Mouse (Mus musculus): ENCODE data around the gene Mmp11. TPM values are rescaled to one million over a fixed set of nuclear protein-coding genes. Genes with fewer than 3 reads are reported as not detected.

The Mmp11 gene
- polyA plus RNA-seq, 1 experiment from 2014 or later, result 28.6 TPM

DNA sequence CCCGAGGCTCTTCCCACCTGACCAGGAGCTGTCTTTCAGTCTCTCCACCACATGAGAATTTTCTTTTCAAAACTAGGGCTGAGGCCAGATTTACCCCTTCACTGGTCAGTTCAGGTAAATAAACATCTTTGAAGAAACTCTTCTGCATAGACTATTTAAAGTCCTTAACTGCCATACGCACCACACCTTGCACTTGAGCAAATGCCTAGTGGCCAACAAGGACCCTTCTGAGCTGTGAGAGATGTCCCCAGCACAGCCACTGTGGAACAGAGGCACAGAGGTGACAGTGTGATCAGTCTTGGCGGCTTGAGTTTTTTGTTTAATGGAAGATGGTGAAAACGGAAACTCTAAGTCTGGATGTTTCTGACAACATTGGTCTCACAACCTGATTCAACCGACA lies 17.3 kb downstream of the Mmp11 start:
- Histone ChIP-seq H3K27ac (replicated peaks) (no peak overlapping the region), H3K9me3 (no peaks in the 10 kb centered on the region), H3K4me3 (no peak overlapping the region), H3K4me1 (peaks cover 53% of the 10 kb centered on the region), H3K9ac (no peak overlapping the region), H3K36me3 (peaks cover 59% of the 10 kb centered on the region), H3K4me2 (no peak overlapping the region), H3K27me3 (replicated peaks) (no peaks in the 10 kb centered on the region)
- no peak for ATAC-seq (ENCODE audit: extremely low read depth, insufficient number of reproducible peaks, low FRiP score, low TSS enrichment)
- WGBS, result 82% methylated on average over 5 of the region's 5 CpGs

DNA sequence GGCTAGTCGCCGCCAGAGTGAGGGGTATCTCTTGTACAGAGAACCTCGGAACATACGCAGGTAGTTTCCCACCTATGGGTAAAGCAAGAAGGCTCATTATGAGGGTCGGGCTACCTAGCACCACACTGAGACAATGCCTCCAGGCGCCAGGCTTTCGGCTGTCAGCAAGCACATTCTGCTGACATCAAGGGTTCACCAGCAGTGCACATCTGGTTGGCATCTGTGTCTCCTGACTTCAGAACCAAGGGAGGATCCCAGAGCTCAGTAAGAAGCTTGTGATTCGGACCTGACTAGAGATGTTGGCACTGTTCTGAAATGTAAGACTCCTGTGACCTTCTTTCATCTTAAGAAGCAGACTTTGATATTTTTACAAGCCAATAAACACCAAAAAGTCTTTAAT lies 19.5 kb downstream of the Mmp11 start:
- ATAC-seq (ENCODE audit: extremely low read depth, insufficient number of reproducible peaks, low FRiP score, low TSS enrichment), result no peak
- Histone ChIP-seq H3K4me1 (peaks cover 52% of the 10 kb centered on the region), H3K27me3 (replicated peaks) (no peaks in the 10 kb centered on the region), H3K36me3 (peaks cover 65% of the 10 kb centered on the region), H3K9me3 (no peaks in the 10 kb centered on the region), H3K9ac (no peak overlapping the region), H3K4me2 (no peak overlapping the region), H3K4me3 (no peak overlapping the region), H3K27ac (replicated peaks) (no peak overlapping the region)
- WGBS, result 80% methylated on average over 8 of the region's 8 CpGs

DNA sequence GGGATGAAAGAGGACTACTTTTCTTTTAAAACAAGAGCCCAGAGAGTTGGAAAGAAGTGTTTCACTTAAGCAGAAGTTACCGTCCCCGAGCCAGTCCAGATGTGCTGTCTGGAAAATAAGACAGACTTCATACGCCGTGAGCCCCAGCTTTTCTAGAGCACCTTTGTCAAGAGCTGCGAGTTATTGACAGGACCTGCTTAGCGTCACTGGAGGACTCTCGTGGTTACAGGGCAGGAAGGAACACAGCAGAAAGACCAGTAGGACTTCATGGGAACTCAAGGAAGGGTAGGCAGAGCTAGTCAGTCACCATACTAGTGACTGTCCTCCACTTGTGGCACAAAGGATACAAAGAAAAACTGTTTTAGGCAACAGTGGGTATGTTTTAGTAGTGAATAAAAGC lies 20.7 kb downstream of the Mmp11 start:
- peaks cover 52% of the 10 kb centered on the region for H3K4me1 ChIP-seq
- H3K9ac ChIP-seq, result no peak overlapping the region
- no peak overlapping the region for H3K27ac ChIP-seq (replicated peaks)
- 41% methylated on average over 7 of the region's 7 CpGs for WGBS
- peaks cover 78% of the 10 kb centered on the region for H3K36me3 ChIP-seq
- H3K4me2 ChIP-seq, result no peak overlapping the region
- H3K27me3 ChIP-seq (replicated peaks), result no peaks in the 10 kb centered on the region
- ATAC-seq (ENCODE audit: extremely low read depth, insufficient number of reproducible peaks, low FRiP score, low TSS enrichment), result no peak
- H3K9me3 ChIP-seq, result no peaks in the 10 kb centered on the region
- H3K4me3 ChIP-seq, result no peak overlapping the region

DNA sequence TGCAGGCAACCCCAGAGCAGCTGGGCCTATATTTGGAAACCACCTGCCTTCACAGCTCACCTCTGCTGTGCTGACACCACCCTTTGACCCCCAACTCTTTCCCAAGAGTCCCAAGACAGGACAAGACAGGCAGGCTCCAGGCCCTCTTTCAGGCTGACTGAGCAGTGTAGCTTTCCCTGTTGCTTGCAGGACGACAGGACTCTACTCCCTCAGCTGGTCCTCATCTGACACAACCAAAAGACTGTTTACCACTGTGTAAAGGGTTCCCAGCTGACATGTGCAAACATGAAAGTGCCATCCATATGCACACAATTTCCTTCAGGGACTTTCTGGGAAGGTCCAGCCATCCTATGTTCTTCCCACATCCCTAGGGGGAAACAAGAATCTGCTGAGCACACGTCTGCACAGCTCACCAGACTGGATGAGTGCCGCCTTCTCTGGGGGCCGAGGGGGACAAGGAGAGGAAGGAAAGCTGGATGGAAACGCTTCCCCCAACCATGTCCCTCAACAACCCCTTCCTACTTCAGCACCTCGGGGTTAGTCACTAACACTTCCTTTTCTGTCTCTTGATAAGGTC lies 23.2 kb downstream of the Mmp11 start:
- Histone ChIP-seq H3K4me1 (peaks cover 27% of the 10 kb centered on the region), H3K9ac (0 out of 2 replicates have a peak overlapping the region, but pooled peaks have one; percentile 2), H3K4me3 (no peak overlapping the region), H3K9me3 (no peaks in the 10 kb centered on the region), H3K4me2 (no peak overlapping the region), H3K27me3 (replicated peaks) (no peaks in the 10 kb centered on the region), H3K36me3 (peaks cover 88% of the 10 kb centered on the region), H3K27ac (replicated peaks) (no peak overlapping the region)
- ATAC-seq (ENCODE audit: extremely low read depth, insufficient number of reproducible peaks, low FRiP score, low TSS enrichment), result no peak
- 35% methylated on average over 6 of the region's 6 CpGs for WGBS

DNA sequence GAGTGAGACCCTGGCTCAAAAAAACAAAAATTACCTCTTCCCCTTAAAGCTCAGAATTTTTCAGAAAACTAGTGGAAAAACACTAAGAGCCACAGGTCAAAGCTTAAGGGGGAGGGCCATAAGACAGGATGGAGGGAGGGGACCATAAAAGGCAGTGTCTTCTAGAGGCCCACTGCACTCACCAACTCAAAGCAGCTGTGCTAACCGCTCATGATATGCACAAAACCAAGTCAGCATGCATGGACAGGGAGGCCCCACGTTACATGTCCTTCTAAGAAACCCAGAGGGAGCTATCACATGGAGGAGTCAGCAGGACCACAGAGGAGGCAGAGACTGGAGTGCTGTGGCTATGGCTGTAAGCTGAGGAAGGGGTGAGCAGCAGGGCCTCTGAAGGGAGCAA lies 25.6 kb downstream of the Mmp11 start:
- no peak overlapping the region for H3K4me3 ChIP-seq
- WGBS, result 84% methylated on average over 2 of the region's 2 CpGs
- no peak for ATAC-seq (ENCODE audit: extremely low read depth, insufficient number of reproducible peaks, low FRiP score, low TSS enrichment)
- peaks cover 92% of the 10 kb centered on the region for H3K36me3 ChIP-seq
- H3K4me2 ChIP-seq, result no peak overlapping the region
- no peaks in the 10 kb centered on the region for H3K9me3 ChIP-seq
- H3K9ac ChIP-seq, result no peak overlapping the region
- H3K4me1 ChIP-seq, result peaks cover 21% of the 10 kb centered on the region
- no peak overlapping the region for H3K27ac ChIP-seq (replicated peaks)
- H3K27me3 ChIP-seq (replicated peaks), result no peaks in the 10 kb centered on the region

DNA sequence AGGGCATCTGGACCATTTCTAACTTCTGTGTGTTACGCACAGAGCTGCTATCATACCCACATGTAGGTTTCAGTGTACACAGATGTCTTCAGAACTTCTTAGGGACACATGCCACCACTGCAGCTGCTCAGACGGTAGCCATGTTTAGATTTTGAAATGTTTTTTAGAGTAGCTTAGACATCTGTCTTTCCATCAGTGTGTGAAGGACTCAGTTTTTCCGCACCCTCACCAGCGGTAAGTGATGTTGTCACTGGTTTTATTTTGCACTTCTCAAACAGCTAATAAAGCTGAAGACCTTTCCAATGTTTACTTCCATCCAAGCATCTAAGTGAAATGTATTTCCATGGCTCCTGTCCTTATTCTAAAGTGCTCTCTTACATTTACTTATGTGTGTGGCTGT lies 29.4 kb downstream of the Mmp11 start:
- Histone ChIP-seq H3K36me3 (peaks cover 98% of the 10 kb centered on the region), H3K9me3 (no peaks in the 10 kb centered on the region), H3K4me3 (no peak overlapping the region), H3K27me3 (replicated peaks) (no peaks in the 10 kb centered on the region), H3K4me2 (no peak overlapping the region), H3K4me1 (no peaks in the 10 kb centered on the region), H3K27ac (replicated peaks) (no peak overlapping the region), H3K9ac (no peak overlapping the region)
- 93% methylated on average over 4 of the region's 4 CpGs for WGBS
- ATAC-seq (ENCODE audit: extremely low read depth, insufficient number of reproducible peaks, low FRiP score, low TSS enrichment), result no peak

DNA sequence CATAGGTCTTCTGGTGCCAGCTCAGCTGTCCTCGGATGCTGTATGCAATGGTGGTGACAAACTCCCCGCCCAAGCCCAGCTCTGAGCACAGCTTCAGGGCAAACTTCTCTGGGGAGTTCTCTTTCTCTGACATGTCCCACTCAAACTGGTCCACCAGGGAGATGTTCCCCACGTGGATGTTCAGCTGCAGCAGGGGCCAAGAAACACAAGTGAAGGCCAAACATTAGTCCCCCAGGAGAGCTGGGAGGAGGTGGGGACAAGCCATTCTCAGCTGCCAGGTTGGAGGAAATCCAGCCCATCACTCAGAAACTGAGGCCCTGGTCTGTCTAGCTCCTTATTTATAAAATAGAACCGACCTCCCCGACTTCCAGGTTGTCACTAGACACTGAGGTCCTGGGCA lies 31.9 kb downstream of the Mmp11 start:
- Histone ChIP-seq H3K9ac (no peak overlapping the region), H3K27ac (replicated peaks) (no peak overlapping the region), H3K9me3 (no peaks in the 10 kb centered on the region), H3K4me2 (no peak overlapping the region), H3K4me3 (no peak overlapping the region), H3K36me3 (peaks cover 96% of the 10 kb centered on the region), H3K4me1 (peaks cover 6% of the 10 kb centered on the region), H3K27me3 (replicated peaks) (no peaks in the 10 kb centered on the region)
- WGBS, result 81% methylated on average over 5 of the region's 5 CpGs
- ATAC-seq (ENCODE audit: extremely low read depth, insufficient number of reproducible peaks, low FRiP score, low TSS enrichment), result no peak

DNA sequence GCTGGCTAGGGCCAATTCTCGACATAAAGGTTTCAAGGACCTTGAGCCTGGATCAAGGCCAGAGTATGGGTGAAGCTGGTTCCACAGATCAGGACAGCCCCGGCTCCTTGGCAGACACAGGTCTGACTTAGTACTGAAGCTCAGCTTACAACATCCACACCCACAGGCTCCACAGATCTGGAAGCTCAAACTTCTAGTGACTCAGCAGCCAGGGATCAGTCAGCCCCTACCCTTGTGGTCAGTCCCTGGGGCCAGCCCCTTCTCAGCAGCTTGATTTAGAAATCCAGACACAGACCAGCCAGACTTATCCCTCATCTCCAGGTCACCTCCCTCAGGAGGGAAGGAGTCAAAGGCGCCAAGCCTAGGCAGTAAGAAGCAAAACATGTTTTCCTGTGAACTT lies 37.5 kb downstream of the Mmp11 start:
- Histone ChIP-seq H3K4me1 (peaks cover 29% of the 10 kb centered on the region), H3K9ac (peak overlapping the region; percentile 17), H3K4me3 (no peak overlapping the region), H3K36me3 (peaks cover 90% of the 10 kb centered on the region), H3K27me3 (replicated peaks) (no peaks in the 10 kb centered on the region), H3K9me3 (no peaks in the 10 kb centered on the region), H3K27ac (replicated peaks) (peak overlapping the region; percentile 75), H3K4me2 (no peak overlapping the region)
- 42% methylated on average over 3 of the region's 3 CpGs for WGBS
- ATAC-seq (ENCODE audit: extremely low read depth, insufficient number of reproducible peaks, low FRiP score, low TSS enrichment), result peak; percentile 40; the same call in 1 of the 2 replicates

DNA sequence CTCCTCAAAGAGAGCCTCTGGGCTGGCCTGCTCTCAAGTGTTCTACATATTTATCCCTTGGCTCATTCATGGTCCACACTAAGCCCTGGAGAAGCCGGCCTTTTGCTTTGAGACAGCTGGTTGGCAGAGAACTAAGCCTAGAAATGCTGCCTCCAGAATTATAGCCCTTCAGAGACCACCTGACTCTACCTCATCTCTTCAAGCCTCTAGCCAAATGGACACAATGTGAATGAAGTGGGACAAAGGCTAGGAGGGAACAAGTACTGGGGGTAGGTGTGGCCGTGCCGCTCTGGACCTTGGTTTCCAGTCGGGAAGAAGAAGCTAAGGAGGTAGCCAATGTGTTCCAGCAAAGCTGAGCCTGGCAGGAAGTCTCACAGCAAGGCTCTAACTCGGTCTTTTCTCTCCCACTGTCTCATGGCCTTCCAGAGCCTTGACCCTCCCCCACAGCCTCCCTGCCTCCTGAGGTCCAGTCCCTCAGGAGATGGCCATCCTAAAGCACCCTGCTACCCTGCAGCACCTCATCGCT lies 38.2 kb downstream of the Mmp11 start:
- H3K4me3 ChIP-seq, result no peak overlapping the region
- H3K9ac ChIP-seq, result peak overlapping the region; percentile 17; the same call in 1 of the 2 replicates
- ATAC-seq (ENCODE audit: extremely low read depth, insufficient number of reproducible peaks, low FRiP score, low TSS enrichment), result no peak
- H3K9me3 ChIP-seq, result no peaks in the 10 kb centered on the region
- H3K27me3 ChIP-seq (replicated peaks), result no peaks in the 10 kb centered on the region
- peaks cover 83% of the 10 kb centered on the region for H3K36me3 ChIP-seq
- WGBS, result 77% methylated on average over 6 of the region's 6 CpGs
- H3K4me2 ChIP-seq, result no peak overlapping the region
- H3K4me1 ChIP-seq, result peaks cover 35% of the 10 kb centered on the region
- peak overlapping the region; percentile 75 for H3K27ac ChIP-seq (replicated peaks)

DNA sequence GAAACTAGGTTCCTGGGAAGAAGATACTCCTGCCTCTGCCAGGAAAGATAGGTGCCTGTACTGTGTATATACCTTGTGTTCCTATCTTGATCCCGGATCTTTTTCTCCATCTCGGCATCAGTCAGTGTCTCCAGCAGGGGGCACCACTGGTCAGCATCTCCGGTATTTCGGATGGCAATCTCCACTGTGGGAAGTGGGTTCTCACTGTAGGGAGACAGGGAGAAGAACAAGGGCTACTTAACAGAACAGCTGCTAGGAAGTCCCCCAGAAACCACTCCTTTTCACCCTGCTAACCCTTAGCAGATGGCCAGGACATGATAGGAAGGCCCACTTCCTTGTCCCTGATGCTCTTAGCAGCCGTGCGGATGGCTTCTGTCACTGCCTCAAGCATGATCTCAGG lies 38.9 kb downstream of the Mmp11 start:
- H3K9me3 ChIP-seq, result no peaks in the 10 kb centered on the region
- no peaks in the 10 kb centered on the region for H3K27me3 ChIP-seq (replicated peaks)
- 49% methylated on average over 6 of the region's 6 CpGs for WGBS
- H3K4me1 ChIP-seq, result peaks cover 39% of the 10 kb centered on the region
- peaks cover 76% of the 10 kb centered on the region for H3K36me3 ChIP-seq
- ATAC-seq (ENCODE audit: extremely low read depth, insufficient number of reproducible peaks, low FRiP score, low TSS enrichment), result no peak
- H3K27ac ChIP-seq (replicated peaks), result no peak overlapping the region
- no peak overlapping the region for H3K4me2 ChIP-seq
- H3K9ac ChIP-seq, result no peak overlapping the region
- no peak overlapping the region for H3K4me3 ChIP-seq

DNA sequence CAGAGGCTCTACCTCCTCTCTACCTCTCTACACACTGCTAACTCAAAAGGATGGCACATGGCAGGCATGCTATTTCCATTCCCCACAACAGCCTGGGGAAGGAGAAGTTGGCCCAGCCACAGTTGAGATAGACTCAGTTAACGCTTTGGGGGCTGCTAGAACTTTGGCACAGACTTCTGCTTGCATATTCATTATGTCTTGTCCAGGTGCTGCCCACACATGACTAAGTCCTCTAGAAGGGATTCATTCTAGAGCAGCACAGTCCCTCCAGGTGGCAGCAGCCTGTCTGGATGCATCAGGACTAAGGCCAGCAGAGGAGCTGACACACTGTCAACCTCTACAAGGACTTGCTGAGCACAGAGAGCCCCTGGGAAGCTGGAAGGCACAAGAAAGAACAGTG lies 40.1 kb downstream of the Mmp11 start:
- WGBS, result 93% methylated on average over 1 of the region's 1 CpGs
- Histone ChIP-seq H3K27ac (replicated peaks) (no peak overlapping the region), H3K4me2 (no peak overlapping the region), H3K4me3 (no peak overlapping the region), H3K4me1 (peaks cover 39% of the 10 kb centered on the region), H3K27me3 (replicated peaks) (no peaks in the 10 kb centered on the region), H3K9ac (no peak overlapping the region), H3K36me3 (peaks cover 64% of the 10 kb centered on the region), H3K9me3 (no peaks in the 10 kb centered on the region)
- no peak for ATAC-seq (ENCODE audit: extremely low read depth, insufficient number of reproducible peaks, low FRiP score, low TSS enrichment)

DNA sequence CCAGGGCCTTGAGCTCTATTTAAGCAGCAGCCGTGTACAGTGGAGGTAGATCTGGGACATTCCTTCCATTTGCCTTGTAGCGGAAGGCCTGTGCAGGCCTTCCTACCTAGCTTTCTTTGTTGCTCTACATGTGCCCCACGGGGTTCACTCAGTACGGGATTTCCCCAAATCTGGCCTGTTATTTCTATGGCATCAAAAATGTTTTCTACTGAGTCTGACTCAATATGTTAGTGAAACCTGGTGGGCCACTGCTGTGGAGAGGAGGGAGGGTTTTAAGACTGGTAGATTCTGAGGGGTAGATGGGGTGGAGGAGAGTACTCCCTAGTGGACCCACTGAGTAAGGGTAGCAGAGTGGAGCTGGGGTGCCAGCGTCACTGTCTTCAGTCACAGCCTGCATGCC lies 40.6 kb downstream of the Mmp11 start:
- no peak overlapping the region for H3K27ac ChIP-seq (replicated peaks)
- peaks cover 39% of the 10 kb centered on the region for H3K4me1 ChIP-seq
- WGBS, result 89% methylated on average over 5 of the region's 5 CpGs
- no peak overlapping the region for H3K4me2 ChIP-seq
- H3K27me3 ChIP-seq (replicated peaks), result no peaks in the 10 kb centered on the region
- H3K4me3 ChIP-seq, result no peak overlapping the region
- no peak for ATAC-seq (ENCODE audit: extremely low read depth, insufficient number of reproducible peaks, low FRiP score, low TSS enrichment)
- no peaks in the 10 kb centered on the region for H3K9me3 ChIP-seq
- H3K9ac ChIP-seq, result no peak overlapping the region
- H3K36me3 ChIP-seq, result peaks cover 59% of the 10 kb centered on the region

Data from heart, embryonic 13.5 days (tissue).